Mouse (Mus musculus) kidney, embryonic 16.5 days (tissue): ENCODE measurements at regions not wholly inside any gene's neighbourhood (a gene's known extent, or its start where the extent isn't known, plus 50 kb on each side); places are given as distances from the start of the nearest gene placed in this dataset.

Source experiments
- ATAC-seq: fragments of 200-750 bp; cut with Nextera tagmentation; 2 replicates; pipeline ENCODE4 v1.8.0; 2017; ENCODE audit warnings: moderate TSS enrichment; ENCODE audit not compliant: low FRiP score, low TSS enrichment
- H3K27ac ChIP-seq: fragments of 300-500 bp; sonication (generic); 2 replicates; pipeline ENCODE4 v1.5.1; 2014; ENCODE audit warnings: low read length
- H3K27me3 ChIP-seq: fragments of 300-500 bp; sonication (generic); 2 replicates; pipeline ENCODE4 v1.6.1; 2014; ENCODE audit warnings: low read length, control low read depth, mixed read lengths; ENCODE audit not compliant: insufficient read depth
- H3K36me3 ChIP-seq: fragments of 300-500 bp; sonication (generic); 2 replicates; pipeline ENCODE4 v1.6.1; 2014; ENCODE audit warnings: low read length, control low read depth, mixed read lengths; ENCODE audit not compliant: insufficient read depth
- H3K4me1 ChIP-seq: fragments of 300-500 bp; sonication (generic); 2 replicates; pipeline ENCODE4 v1.6.1; 2014; ENCODE audit warnings: low read length, control low read depth, mixed read lengths; ENCODE audit not compliant: insufficient read depth
- H3K4me2 ChIP-seq: fragments of 300-500 bp; sonication (generic); replicated peaks from 2 replicates; pipeline ENCODE4 v1.6.1; 2014; ENCODE audit warnings: low read depth, low read length
- H3K4me3 ChIP-seq: fragments of 300-500 bp; sonication (generic); 2 replicates; pipeline ENCODE4 v1.5.1; 2014; ENCODE audit warnings: mild to moderate bottlenecking, low read length
- H3K9ac ChIP-seq: fragments of 300-500 bp; sonication (generic); replicated peaks from 2 replicates; pipeline ENCODE4 v1.6.1; 2014; ENCODE audit warnings: low read length
- H3K9me3 ChIP-seq: fragments of 300-500 bp; sonication (generic); 2 replicates; pipeline ENCODE4 v1.6.1; 2016; ENCODE audit warnings: low read length, control low read depth
- WGBS: fragments of 180-500 bp; shearing (Covaris S2); extraction: QIAGEN DNeasy Blood & Tissue Kit; methylation state at CpG from one replicate; pipeline ENCODE4 v1.1.7; 2014; 5-methylcytosine and 5-hydroxymethylcytosine counted together

GRCm38 (mm10) chr6:140998069-140998468, 251.0 kb upstream of the Pde3a start:
- no peaks in the 10 kb centered on the region for H3K27me3 ChIP-seq
- 93% methylated on average over 7 of the region's 7 CpGs for WGBS
- no peak for ATAC-seq
- no peak overlapping the region for H3K9ac ChIP-seq
- H3K4me3 ChIP-seq: no peak overlapping the region
- H3K36me3 ChIP-seq: no peaks in the 10 kb centered on the region
- H3K4me2 ChIP-seq: no peak overlapping the region
- peaks cover 3% of the 10 kb centered on the region; the same call in 1 of the 2 replicates for H3K9me3 ChIP-seq
- H3K27ac ChIP-seq: no peak overlapping the region
- H3K4me1 ChIP-seq: no peaks in the 10 kb centered on the region

- WGBS: 38% methylated on average over 2 of the region's 2 CpGs
- no peak; the same call in 1 of the 2 replicates for ATAC-seq
- Histone ChIP-seq H3K4me2 (no peak overlapping the region), H3K27me3 (no peaks in the 10 kb centered on the region), H3K36me3 (no peaks in the 10 kb centered on the region), H3K27ac (no peak overlapping the region), H3K4me3 (no peak overlapping the region), H3K9me3 (peaks cover 3% of the 10 kb centered on the region; the same call in 1 of the 2 replicates), H3K4me1 (no peaks in the 10 kb centered on the region), H3K9ac (no peak overlapping the region)
Measured at GRCm38 (mm10) chr6:141000552-141000951, 248.5 kb upstream of the Pde3a start.

DNA sequence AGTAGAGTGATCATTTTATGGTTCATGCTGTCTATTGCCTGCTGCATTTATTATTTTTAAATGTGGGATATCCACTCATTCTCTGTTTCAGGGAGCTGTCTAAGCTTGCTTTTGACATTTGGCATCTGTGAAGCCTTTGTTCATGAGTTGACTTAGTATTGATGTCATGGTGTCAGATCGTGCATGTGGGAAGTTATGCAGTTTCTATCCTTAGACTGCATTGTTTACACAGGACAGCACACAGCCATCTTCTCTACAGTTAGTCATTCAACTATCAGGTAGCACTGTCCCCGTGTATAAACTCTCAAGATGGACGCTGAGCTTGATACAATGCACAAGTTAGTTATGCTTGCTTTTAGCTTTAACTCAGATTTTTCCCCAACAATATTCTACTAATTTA, 247.8 kb upstream of the Pde3a start:
- no peaks in the 10 kb centered on the region for H3K27me3 ChIP-seq
- peaks cover 3% of the 10 kb centered on the region; the same call in 1 of the 2 replicates for H3K9me3 ChIP-seq
- no peak overlapping the region for H3K4me3 ChIP-seq
- no peaks in the 10 kb centered on the region for H3K36me3 ChIP-seq
- no peaks in the 10 kb centered on the region for H3K4me1 ChIP-seq
- no peak overlapping the region for H3K27ac ChIP-seq
- H3K4me2 ChIP-seq: no peak overlapping the region
- ATAC-seq: no peak
- no peak overlapping the region for H3K9ac ChIP-seq
- WGBS: 60% methylated on average over 3 of the region's 3 CpGs

GRCm38 (mm10) chr6:141015055-141015681, 233.9 kb upstream of the Pde3a start:
- no peak overlapping the region for H3K4me2 ChIP-seq
- no peaks in the 10 kb centered on the region for H3K4me1 ChIP-seq
- ATAC-seq: no peak
- no peak overlapping the region for H3K9ac ChIP-seq
- no peaks in the 10 kb centered on the region for H3K27me3 ChIP-seq
- no peaks in the 10 kb centered on the region for H3K36me3 ChIP-seq
- no peak overlapping the region for H3K4me3 ChIP-seq
- peaks cover 3% of the 10 kb centered on the region for H3K9me3 ChIP-seq
- no peak overlapping the region for H3K27ac ChIP-seq
- WGBS: 50% methylated on average over 11 of the region's 11 CpGs

DNA sequence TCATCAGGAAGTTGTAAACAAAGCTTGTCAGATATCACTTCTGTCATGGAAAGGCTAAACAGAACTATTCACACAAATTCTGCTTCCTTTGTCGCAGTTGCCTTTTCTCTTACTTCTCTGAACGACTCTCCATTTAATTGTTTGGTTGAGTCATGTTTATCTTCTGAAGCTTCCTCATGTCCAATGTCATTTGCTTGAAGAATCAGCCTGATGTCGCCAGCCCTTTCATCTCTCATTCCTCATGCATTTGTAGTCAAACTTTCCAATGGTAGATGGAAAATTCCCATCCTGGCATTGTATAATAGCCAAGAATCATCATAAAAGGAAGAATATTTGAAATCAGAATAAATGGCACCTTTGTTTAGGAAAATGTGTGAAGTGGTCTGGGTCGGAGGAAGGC, 225.6 kb upstream of the Pde3a start:
- ATAC-seq: no peak
- Histone ChIP-seq H3K4me3 (no peak overlapping the region), H3K36me3 (no peaks in the 10 kb centered on the region), H3K9ac (no peak overlapping the region), H3K27ac (no peak overlapping the region), H3K4me1 (no peaks in the 10 kb centered on the region), H3K9me3 (no peaks in the 10 kb centered on the region), H3K27me3 (no peaks in the 10 kb centered on the region), H3K4me2 (no peak overlapping the region)
- 81% methylated on average over 4 of the region's 4 CpGs for WGBS

GRCm38 (mm10) chr6:141027353-141027752, 221.7 kb upstream of the Pde3a start:
- H3K9ac ChIP-seq: no peak overlapping the region
- no peaks in the 10 kb centered on the region for H3K36me3 ChIP-seq
- no peaks in the 10 kb centered on the region for H3K27me3 ChIP-seq
- H3K4me3 ChIP-seq: no peak overlapping the region
- WGBS: 42% methylated on average over 4 of the region's 4 CpGs
- no peak for ATAC-seq
- no peak overlapping the region for H3K4me2 ChIP-seq
- no peaks in the 10 kb centered on the region for H3K9me3 ChIP-seq
- H3K4me1 ChIP-seq: no peaks in the 10 kb centered on the region
- no peak overlapping the region for H3K27ac ChIP-seq

GRCm38 (mm10) chr6:141027787-141028186, 221.3 kb upstream of the Pde3a start:
- no peaks in the 10 kb centered on the region for H3K9me3 ChIP-seq
- no peaks in the 10 kb centered on the region for H3K4me1 ChIP-seq
- H3K4me3 ChIP-seq: no peak overlapping the region
- no peak for ATAC-seq
- H3K4me2 ChIP-seq: no peak overlapping the region
- no peaks in the 10 kb centered on the region for H3K36me3 ChIP-seq
- 85% methylated on average over 5 of the region's 5 CpGs for WGBS
- H3K9ac ChIP-seq: no peak overlapping the region
- H3K27me3 ChIP-seq: no peaks in the 10 kb centered on the region
- H3K27ac ChIP-seq: no peak overlapping the region

DNA sequence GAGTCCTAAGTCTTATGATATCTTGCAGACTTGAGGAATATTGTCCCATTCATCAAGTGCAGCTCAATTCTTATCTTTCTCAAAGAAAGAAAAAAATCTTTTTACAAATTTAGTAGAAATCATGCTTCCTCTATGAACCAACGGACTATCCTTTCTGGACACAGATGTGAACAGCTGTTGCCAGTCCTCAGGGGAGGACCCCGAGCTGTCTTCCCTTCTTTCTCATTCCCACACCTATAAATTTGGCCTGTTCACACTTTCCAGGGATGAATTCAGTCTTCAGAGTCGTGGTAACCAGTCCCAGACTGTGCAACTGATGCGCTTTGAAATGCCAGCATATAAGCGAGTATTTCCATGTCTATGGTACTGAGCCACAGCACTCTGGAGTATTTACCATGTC, 214.2 kb upstream of the Pde3a start:
- Histone ChIP-seq H3K4me1 (no peaks in the 10 kb centered on the region), H3K9ac (no peak overlapping the region), H3K27me3 (no peaks in the 10 kb centered on the region), H3K36me3 (no peaks in the 10 kb centered on the region), H3K4me3 (no peak overlapping the region), H3K4me2 (no peak overlapping the region), H3K9me3 (no peaks in the 10 kb centered on the region), H3K27ac (no peak overlapping the region)
- 61% methylated on average over 5 of the region's 5 CpGs for WGBS
- peak; percentile 59 for ATAC-seq

DNA sequence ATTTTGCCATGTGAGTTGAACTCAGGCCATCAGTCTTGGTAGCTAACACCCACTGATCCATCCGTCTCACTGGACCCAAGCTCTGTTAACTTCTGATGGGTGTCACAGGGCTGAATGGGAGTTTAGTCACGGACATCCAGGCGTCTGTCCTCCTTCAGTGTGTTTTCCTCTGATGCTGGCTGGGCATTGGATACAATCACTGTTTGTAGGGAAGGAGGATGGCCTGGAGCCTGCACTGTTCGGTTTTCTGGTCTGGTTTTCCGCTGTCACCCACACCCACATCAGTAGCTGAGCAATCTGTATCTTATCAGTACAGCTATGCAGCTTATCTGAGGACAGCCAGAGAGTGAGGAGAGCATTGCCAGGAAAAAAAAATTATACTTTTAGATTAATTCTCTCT, 207.7 kb upstream of the Pde3a start:
- no peaks in the 10 kb centered on the region for H3K4me1 ChIP-seq
- WGBS: 64% methylated on average over 5 of the region's 5 CpGs
- H3K27me3 ChIP-seq: no peaks in the 10 kb centered on the region
- no peaks in the 10 kb centered on the region for H3K9me3 ChIP-seq
- ATAC-seq: peak; percentile 90
- H3K4me3 ChIP-seq: no peak overlapping the region
- H3K27ac ChIP-seq: peak overlapping the region; percentile 76
- no peaks in the 10 kb centered on the region for H3K36me3 ChIP-seq
- H3K9ac ChIP-seq: no peak overlapping the region
- no peak overlapping the region for H3K4me2 ChIP-seq

DNA sequence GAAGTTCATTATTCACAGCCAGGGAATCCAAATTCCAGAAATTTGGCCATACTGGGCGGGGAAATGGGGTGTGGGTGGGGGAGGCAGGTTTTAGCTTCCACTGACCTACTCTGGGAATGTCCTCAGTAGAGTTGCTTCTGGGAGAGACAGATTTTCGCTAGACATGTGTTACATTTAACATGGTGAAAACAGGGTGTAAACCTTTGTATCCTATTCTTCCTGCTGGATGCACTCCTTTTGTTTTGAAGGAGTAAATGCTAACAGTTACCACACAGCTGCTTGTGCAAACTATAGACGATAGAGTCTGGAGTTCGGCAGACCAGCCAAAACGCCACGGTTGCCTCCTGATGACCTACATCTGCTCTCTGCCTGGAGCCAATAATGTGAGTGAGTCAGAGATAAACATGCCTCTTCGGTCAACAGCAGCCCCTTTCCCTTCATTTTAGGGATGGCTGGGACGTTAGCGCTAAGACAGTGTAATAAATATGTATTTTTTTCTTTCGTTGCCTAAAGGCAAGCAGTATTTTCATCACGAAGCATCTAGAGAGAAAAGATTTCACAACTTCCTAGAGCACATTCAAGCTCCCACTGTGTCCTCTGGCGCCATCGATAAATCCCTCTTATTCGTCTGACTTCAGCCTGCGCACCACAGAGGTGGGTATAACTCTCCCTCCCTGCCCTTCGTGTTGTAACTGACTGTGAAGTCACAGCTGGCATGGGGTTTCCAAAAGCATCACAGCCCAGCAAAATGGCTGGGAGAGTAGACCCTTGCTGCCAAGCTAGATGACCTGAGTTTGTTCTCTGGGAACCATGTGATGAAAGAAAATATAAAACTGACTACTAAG, 207.1 kb upstream of the Pde3a start:
- Histone ChIP-seq H3K36me3 (no peaks in the 10 kb centered on the region), H3K4me3 (no peak overlapping the region), H3K27ac (peak overlapping the region; percentile 87), H3K9me3 (no peaks in the 10 kb centered on the region), H3K4me1 (no peaks in the 10 kb centered on the region), H3K4me2 (peak overlapping the region; percentile 8; the same call in 1 of the 2 replicates), H3K9ac (no peak overlapping the region), H3K27me3 (no peaks in the 10 kb centered on the region)
- 63% methylated on average over 16 of the region's 16 CpGs for WGBS
- peak; percentile 90 for ATAC-seq
